Mouse (Mus musculus) kidney, embryonic 16.5 days (tissue): ENCODE data around the gene Olfr8. TPM values are rescaled to one million over a fixed set of nuclear protein-coding genes. Genes with fewer than 3 reads are reported as not detected.
"Not testable (repeated sequence)": the region's sequence is repeated elsewhere in the genome, so short reads cannot be mapped to it uniquely, and the experiment has no call there.

Experiments used
- ATAC-seq: fragments of 200-750 bp; cut with Nextera tagmentation; 2 replicates; pipeline ENCODE4 v1.8.0; 2017; ENCODE audit warnings: moderate TSS enrichment; ENCODE audit not compliant: low FRiP score, low TSS enrichment
- H3K27ac ChIP-seq: fragments of 300-500 bp; sonication (generic); 2 replicates; pipeline ENCODE4 v1.5.1; 2014; ENCODE audit warnings: low read length
- H3K27me3 ChIP-seq: fragments of 300-500 bp; sonication (generic); 2 replicates; pipeline ENCODE4 v1.6.1; 2014; ENCODE audit warnings: low read length, control low read depth, mixed read lengths; ENCODE audit not compliant: insufficient read depth
- H3K36me3 ChIP-seq: fragments of 300-500 bp; sonication (generic); 2 replicates; pipeline ENCODE4 v1.6.1; 2014; ENCODE audit warnings: low read length, control low read depth, mixed read lengths; ENCODE audit not compliant: insufficient read depth
- H3K4me1 ChIP-seq: fragments of 300-500 bp; sonication (generic); 2 replicates; pipeline ENCODE4 v1.6.1; 2014; ENCODE audit warnings: low read length, control low read depth, mixed read lengths; ENCODE audit not compliant: insufficient read depth
- H3K4me2 ChIP-seq: fragments of 300-500 bp; sonication (generic); replicated peaks from 2 replicates; pipeline ENCODE4 v1.6.1; 2014; ENCODE audit warnings: low read depth, low read length
- H3K4me3 ChIP-seq: fragments of 300-500 bp; sonication (generic); 2 replicates; pipeline ENCODE4 v1.5.1; 2014; ENCODE audit warnings: mild to moderate bottlenecking, low read length
- H3K9ac ChIP-seq: fragments of 300-500 bp; sonication (generic); replicated peaks from 2 replicates; pipeline ENCODE4 v1.6.1; 2014; ENCODE audit warnings: low read length
- H3K9me3 ChIP-seq: fragments of 300-500 bp; sonication (generic); 2 replicates; pipeline ENCODE4 v1.6.1; 2016; ENCODE audit warnings: low read length, control low read depth
- WGBS: fragments of 180-500 bp; shearing (Covaris S2); extraction: QIAGEN DNeasy Blood & Tissue Kit; methylation state at CpG from one replicate; pipeline ENCODE4 v1.1.7; 2014; 5-methylcytosine and 5-hydroxymethylcytosine counted together
- polyA plus RNA-seq: library from polyadenylated mRNA; unstranded; fragments of >200 nt; fragmentation: Nextera tagmentation; extraction: Ambion mirVana; gene quantifications from 2 replicates; pipeline ENCODE4 v1.2.1, GENCODE M21; 2015

The Olfr8 gene
- polyA plus RNA-seq: not detected in 2 replicates

DNA sequence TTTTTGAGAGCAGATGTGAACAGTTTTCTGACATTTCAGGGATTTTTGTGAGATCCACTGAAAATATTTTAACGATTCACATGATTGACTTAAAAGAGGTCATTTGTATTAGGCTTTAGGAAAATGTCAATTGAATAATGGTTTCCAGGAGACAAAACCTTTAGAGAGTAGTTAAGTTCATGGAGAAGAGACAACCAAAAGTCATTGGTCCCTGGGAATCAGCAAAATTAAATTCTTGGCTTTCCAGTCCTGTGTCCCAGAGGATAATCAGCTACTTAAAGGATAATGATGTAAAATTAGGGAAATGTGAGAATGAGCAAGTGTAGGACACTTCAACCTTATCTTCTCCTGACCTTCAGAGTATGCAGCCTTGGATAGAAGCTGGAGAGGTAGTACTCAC is at the start of gene Olfr8:
TSS of gene Olfr8 (plus strand) at position 301 of the 400 bp plus-strand sequence.
- WGBS: 80% methylated on average over 1 of the region's 1 CpGs
- not testable (repeated sequence) for H3K27ac ChIP-seq, H3K36me3 ChIP-seq, H3K4me1 ChIP-seq, ATAC-seq, H3K4me2 ChIP-seq, H3K9ac ChIP-seq, H3K27me3 ChIP-seq, H3K9me3 ChIP-seq, H3K4me3 ChIP-seq

DNA sequence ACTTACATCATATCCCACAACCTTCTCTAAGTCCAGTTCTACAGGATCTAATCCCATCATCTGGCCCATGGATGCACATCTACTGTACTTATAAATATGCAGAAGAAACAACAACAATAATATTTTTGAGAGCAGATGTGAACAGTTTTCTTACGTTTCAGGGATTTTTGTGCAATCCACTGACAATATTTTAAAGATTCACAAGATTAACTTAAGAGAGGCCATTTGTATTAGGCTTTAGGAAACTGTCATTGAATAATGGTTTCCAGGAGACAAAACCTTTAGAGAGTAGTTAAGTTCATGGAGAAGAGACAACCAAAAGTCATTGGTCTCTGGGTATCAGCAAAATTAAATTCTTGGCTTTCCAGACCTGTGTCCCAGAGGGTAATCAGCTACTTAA is 37.6 kb upstream of the Olfr8 start, which contains the start of gene Olfr1354:
TSS of gene Olfr1354 (plus strand) at position 301 of the 400 bp plus-strand sequence.
- not testable (repeated sequence) for H3K4me1 ChIP-seq, ATAC-seq, H3K36me3 ChIP-seq, H3K9me3 ChIP-seq, H3K27ac ChIP-seq, H3K27me3 ChIP-seq, H3K9ac ChIP-seq, H3K4me3 ChIP-seq, H3K4me2 ChIP-seq
- 86% methylated on average over 1 of the region's 1 CpGs for WGBS

DNA sequence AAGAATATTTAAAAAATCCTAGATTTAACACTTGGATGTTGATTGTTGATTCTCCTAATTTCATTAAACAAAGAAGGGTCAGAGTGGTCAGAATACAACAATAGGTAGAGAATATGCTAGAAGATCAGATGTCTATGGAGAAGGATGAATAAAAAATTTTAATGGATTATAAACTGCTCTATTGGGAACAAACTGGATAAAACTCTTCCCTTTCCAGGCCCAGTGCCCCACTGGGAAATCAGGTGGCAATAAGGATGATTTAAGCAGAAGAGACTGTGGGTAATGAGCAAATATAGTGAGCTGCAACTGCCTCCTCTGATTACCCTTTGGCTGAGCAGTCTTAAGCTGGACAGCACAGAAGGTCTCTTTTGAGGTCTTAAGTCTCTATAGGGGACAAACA is 12.6 kb downstream of the Olfr8 start, which contains the start of gene Olfr1353:
TSS of gene Olfr1353 (plus strand) at position 301 of the 400 bp plus-strand sequence.
- ATAC-seq, H3K27ac ChIP-seq, H3K4me2 ChIP-seq, H3K4me3 ChIP-seq, H3K9me3 ChIP-seq, H3K36me3 ChIP-seq, H3K4me1 ChIP-seq, H3K9ac ChIP-seq, H3K27me3 ChIP-seq: not testable (repeated sequence)

DNA sequence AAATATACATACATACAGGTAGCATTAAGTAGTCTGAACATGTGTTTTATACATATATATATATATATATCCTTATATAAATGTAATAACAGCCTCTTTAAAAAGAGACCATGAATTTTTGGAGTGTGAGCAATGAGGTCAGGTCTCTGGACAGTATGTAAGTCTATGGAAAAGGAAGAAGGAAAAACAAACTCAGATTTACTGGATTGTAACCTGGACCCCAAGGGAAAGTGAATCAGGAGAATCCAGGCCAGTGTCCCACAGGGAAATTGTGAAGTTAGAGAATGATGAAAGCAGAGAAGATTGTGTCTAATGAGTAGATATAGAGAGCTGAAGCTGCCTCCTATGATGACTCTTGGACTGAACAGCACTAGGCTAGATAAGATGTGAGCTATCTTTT is 30.3 kb downstream of the Olfr8 start, which contains the start of gene Olfr1352:
TSS of gene Olfr1352 (plus strand) at position 301 of the 400 bp plus-strand sequence.
- H3K27me3 ChIP-seq: no peaks in the 10 kb centered on the region
- no peaks in the 10 kb centered on the region for H3K36me3 ChIP-seq
- ATAC-seq: no peak
- H3K4me1 ChIP-seq: no peaks in the 10 kb centered on the region
- H3K27ac ChIP-seq: no peak within 1 kb of the TSS
- H3K9ac ChIP-seq: no peak within 1 kb of the TSS
- H3K4me3 ChIP-seq: no peak within 1 kb of the TSS
- H3K9me3 ChIP-seq: no peaks in the 10 kb centered on the region
- no peak within 1 kb of the TSS for H3K4me2 ChIP-seq

Other genes with a start within 250 kb of the Olfr8 start
- not detected in 2 replicates for gene Casp14, start 232.3 kb upstream of the Olfr8 start, polyA plus RNA-seq
- not detected in 2 replicates for gene Ccdc105, start 197.6 kb upstream of the Olfr8 start, polyA plus RNA-seq
- gene Slc1a6, start 170.1 kb upstream of the Olfr8 start, polyA plus RNA-seq: 0.67 and 0.69 TPM in 2 replicates
- gene Olfr1356, start 98.5 kb upstream of the Olfr8 start, polyA plus RNA-seq: not detected in 2 replicates
- gene Olfr1355, start 75.1 kb upstream of the Olfr8 start, polyA plus RNA-seq: not detected in 2 replicates
- not detected in 2 replicates for gene Olfr1354, start 37.5 kb upstream of the Olfr8 start, polyA plus RNA-seq
- not detected in 2 replicates for gene Olfr1353, start 12.7 kb downstream of the Olfr8 start, polyA plus RNA-seq
- not detected in 2 replicates for gene Olfr1352, start 30.4 kb downstream of the Olfr8 start, polyA plus RNA-seq
- not detected in 2 replicates for gene Olfr1351, start 61.8 kb downstream of the Olfr8 start, polyA plus RNA-seq
- gene Olfr57, start 78.1 kb downstream of the Olfr8 start, polyA plus RNA-seq: 0.09 and 0.10 TPM in 2 replicates
- 29.0 and 29.5 TPM in 2 replicates for gene 2610008E11Rik, start 147.0 kb downstream of the Olfr8 start, polyA plus RNA-seq
- not detected in 2 replicates for gene Vmn2r80, start 198.1 kb downstream of the Olfr8 start, polyA plus RNA-seq